Mouse (Mus musculus) gastrocnemius, postnatal 36 days (tissue): ENCODE measurements around the gene Igsf9. TPM values are rescaled to one million over a fixed set of nuclear protein-coding genes. Genes with fewer than 3 reads are reported as not detected.

Source experiments
- DNase-seq, 2 experiments: peaks; one replicate each; pipeline ENCODE4 v3.0.0; 2022
- intact Hi-C: fragments of 180-260 bp; cut with DNase I; formaldehyde crosslinking; loops from one replicate; pipeline ENCODE4 v1.15.1; 2025
- total RNA-seq, 2 experiments: library from RNA; stranded (reverse); gene quantifications; 2 replicates each; pipeline ENCODE4 v1.2.3; 2021

The Igsf9 gene
- total RNA-seq, 2 experiments from 2014 or later: 0.36 to 0.59 TPM

- intact Hi-C loops: loop anchor here (1.0 kb wide), 1 partner anchor 77 kb away; no protein-coding TSS in a partner anchor
- DNase-seq: no peak
Observed at GRCm38 (mm10) chr1:172489585-172490250, 8.1 kb downstream of the Igsf9 start.

GRCm38 (mm10) chr1:172490261-172490661 lies 8.7 kb downstream of the Igsf9 start:
- intact Hi-C loops: loop anchor here (1.0 kb wide), 1 partner anchor 78 kb away; no protein-coding TSS in a partner anchor

DNA sequence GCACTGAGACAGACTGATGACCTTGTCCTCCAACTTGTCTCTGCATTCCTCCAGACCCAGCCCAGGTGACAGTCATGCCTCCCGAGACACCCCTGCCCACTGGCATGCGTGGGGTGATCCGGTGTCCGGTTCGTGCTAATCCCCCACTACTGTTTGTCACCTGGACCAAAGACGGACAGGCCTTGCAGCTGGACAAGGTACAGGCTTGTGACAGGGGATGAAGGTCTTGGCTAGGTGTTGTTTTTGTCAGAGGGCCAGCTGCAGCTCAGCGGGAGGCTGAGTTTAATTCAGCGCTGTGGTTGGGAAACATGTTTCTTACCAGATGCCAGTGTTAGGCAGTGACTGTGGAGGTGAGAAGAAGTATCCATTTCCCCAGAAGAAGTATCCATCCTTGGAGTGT lies 10.5 kb downstream of the Igsf9 start:
- intact Hi-C loops: no loop called here
- DNase-seq: no peak

More at GRCm38 (mm10) chr1:172490261-172490661, 8.7 kb downstream of the Igsf9 start:
- DNase-seq: peak; percentile 87 to 88

- intact Hi-C loops: no loop called here
- no peak for DNase-seq
Observed at GRCm38 (mm10) chr1:172493516-172493915, 11.9 kb downstream of the Igsf9 start.

DNA sequence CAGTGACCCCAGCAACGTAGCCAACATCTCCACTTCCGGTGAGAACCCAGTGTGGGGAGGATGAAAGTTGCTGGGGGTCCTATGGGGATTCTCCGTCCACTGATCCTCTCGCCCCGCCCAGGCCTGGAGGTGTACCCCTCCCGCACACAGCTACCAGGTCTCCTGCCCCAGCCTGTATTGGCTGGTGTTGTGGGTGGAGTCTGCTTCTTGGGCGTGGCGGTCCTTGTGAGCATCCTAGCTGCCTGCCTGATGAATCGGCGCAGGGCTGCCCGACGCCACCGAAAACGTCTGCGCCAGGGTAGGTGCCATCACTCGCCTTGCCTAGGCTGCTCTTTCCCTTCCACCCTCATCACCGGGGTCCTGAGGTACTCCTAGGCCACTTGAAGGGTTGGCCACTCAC lies 14.4 kb downstream of the Igsf9 start:
- DNase-seq: no peak
- intact Hi-C loops: no loop called here

- DNase-seq: no peak
- intact Hi-C loops: no loop called here
Observed at GRCm38 (mm10) chr1:172497428-172497827, 15.8 kb downstream of the Igsf9 start.

- intact Hi-C loops: no loop called here
- DNase-seq: peak; percentile 87
Observed at GRCm38 (mm10) chr1:172499765-172500441, 18.3 kb downstream of the Igsf9 start, which contains the start of gene Tagln2. Gene Tagln2, plus strand, starts transcription at chr1:172500047.

GRCm38 (mm10) chr1:172500451-172501370 lies 19.1 kb downstream of the Igsf9 start:
- intact Hi-C loops: no loop called here
- DNase-seq: peak; percentile 63 to 69

DNA sequence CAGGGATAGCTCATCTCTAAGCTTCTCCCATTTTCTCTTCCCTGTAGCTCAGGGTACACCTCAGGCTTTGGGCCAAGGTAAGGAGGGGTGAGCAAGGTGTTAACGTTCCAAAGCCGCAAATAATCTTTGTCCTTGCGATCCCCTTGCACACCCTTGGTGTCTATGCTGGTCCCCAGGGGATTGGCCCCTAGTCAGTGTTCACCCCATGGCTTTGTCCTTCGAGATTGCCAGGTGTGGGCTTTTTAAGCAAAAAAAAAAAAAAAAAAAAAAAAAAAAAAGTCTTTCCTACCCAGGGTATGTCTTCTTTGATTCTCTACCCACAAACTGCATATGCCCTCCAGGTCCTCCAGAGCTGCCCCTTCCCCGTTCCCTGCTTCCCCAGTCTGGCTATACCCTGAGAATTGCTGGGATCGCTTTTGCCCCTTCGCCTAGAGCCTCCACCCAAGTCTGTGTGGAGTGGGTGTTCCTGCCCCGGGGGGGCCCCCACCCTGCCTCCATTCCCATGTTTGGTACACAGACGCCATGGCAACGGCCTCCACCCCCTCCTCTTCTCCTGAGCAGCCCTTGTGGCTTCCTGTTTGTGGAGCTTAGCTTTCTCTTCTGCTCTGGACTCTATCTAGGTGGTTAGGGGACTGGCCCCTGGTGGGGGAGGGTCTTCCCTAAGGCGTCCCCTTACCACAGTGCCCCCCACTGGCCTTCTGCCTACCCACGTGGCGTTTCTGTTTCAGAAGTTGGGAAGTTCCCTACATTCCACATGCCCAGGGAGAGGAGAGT lies 20.0 kb downstream of the Igsf9 start:
- intact Hi-C loops: no loop called here
- DNase-seq: peak; percentile 63 to 69

GRCm38 (mm10) chr1:172502145-172503110 lies 20.8 kb downstream of the Igsf9 start:
- no peak for DNase-seq
- intact Hi-C loops: no loop called here

GRCm38 (mm10) chr1:172503111-172503997 lies 21.8 kb downstream of the Igsf9 start:
- intact Hi-C loops: no loop called here

GRCm38 (mm10) chr1:172504756-172505155 lies 23.2 kb downstream of the Igsf9 start:
- intact Hi-C loops: no loop called here

More at GRCm38 (mm10) chr1:172503111-172503997, 21.8 kb downstream of the Igsf9 start:
- DNase-seq: no peak

GRCm38 (mm10) chr1:172507001-172507400 lies 25.4 kb downstream of the Igsf9 start:
- no peak for DNase-seq
- intact Hi-C loops: no loop called here

More at GRCm38 (mm10) chr1:172504756-172505155, 23.2 kb downstream of the Igsf9 start:
- DNase-seq: no peak

DNA sequence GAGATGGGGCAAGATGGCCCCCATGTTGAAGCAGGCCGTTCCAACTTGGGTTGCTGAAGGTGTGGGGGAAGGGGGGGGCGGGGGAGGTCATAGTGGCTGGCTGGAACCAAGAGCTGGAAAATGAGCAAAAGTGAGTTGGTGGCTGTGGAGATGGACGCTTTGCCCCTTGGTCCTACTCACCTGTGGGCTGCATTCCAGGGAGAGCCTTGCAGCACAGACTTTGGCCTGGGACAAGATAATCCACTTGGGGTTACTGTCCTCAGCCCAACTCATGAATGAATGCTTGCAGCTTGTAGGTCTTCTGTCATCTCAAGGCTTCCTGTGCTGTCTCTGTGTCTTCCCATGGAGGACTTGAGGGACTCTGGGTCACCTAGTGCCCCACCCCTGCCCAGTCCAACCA lies 26.1 kb downstream of the Igsf9 start:
- intact Hi-C loops: no loop called here
- DNase-seq: no peak

GRCm38 (mm10) chr1:172508172-172508571 lies 26.6 kb downstream of the Igsf9 start:
- DNase-seq: no peak
- intact Hi-C loops: no loop called here

DNA sequence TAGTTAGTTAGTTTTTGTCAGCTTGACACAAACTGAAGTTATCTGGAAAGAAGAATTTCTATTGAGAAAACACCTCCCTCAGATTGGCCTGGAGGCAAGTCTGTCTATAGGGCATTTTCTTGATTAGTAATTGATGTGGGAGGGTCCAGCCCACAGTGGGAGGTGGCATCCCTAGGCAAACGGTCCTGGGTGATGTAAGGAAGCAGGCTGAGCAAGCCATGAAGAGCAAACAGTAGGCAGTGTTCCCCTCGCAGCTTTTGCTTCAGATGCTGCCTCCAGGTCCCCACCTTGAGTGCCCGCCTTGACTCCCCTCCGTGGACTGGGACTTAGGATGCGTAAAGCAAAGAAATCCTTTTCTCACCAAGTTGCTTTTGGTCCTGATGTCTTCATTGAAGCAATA lies 27.6 kb downstream of the Igsf9 start:
- DNase-seq: no peak
- intact Hi-C loops: no loop called here

DNA sequence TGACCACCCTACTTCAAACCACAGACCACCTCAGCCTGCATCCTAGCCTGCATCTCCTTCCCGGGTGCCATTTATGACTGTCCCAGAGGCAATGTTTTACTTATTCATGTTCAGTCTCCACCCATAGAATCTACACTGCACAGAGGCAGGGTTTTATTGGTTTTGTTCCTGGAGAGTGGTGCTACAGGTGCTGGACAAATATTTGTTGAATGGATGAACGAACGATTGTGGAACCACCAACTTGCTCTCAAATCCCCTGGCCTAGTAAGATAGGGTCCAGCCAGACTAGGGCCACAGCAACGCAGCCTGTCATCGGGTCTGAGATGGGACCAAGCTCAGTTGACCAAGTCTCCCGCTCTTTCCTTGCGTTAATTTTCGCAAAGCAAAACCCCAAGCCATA lies 28.4 kb downstream of the Igsf9 start:
- no peak for DNase-seq
- intact Hi-C loops: no loop called here
